Mouse (Mus musculus) liver, postnatal 0 days (tissue): ENCODE measurements around the gene Lin37. TPM values are rescaled to one million over a fixed set of nuclear protein-coding genes. Genes with fewer than 3 reads are reported as not detected.

ENCODE experiments used
- ATAC-seq: fragments of 200-750 bp; cut with Nextera tagmentation; 2 replicates; pipeline ENCODE4 v1.8.0; 2017; ENCODE audit warnings: mild to moderate bottlenecking, moderate library complexity
- DNase-seq: peaks from one replicate; pipeline ENCODE4 v3.0.0-alpha.2; 2016
- H3K27ac ChIP-seq: fragments of 300-500 bp; sonication (generic); 2 replicates; pipeline ENCODE4 v1.5.1; 2014; ENCODE audit warnings: antibody characterized with exemption, moderate library complexity, mild to moderate bottlenecking, low read depth
- H3K27me3 ChIP-seq: fragments of 300-500 bp; sonication (generic); 2 replicates; pipeline ENCODE4 v1.6.1; 2014; ENCODE audit warnings: low read length, control low read depth, mixed read lengths; ENCODE audit not compliant: insufficient read depth
- H3K36me3 ChIP-seq: fragments of 300-500 bp; sonication (generic); replicated peaks from 2 replicates; pipeline ENCODE4 v1.6.1; 2014; ENCODE audit warnings: mild to moderate bottlenecking, control low read depth, low read length, moderate library complexity, mixed read lengths; ENCODE audit not compliant: insufficient read depth
- H3K4me1 ChIP-seq: fragments of 300-500 bp; sonication (generic); 2 replicates; pipeline ENCODE4 v1.6.1; 2014; ENCODE audit warnings: antibody characterized with exemption, mild to moderate bottlenecking, control low read depth; ENCODE audit not compliant: insufficient read depth
- H3K4me2 ChIP-seq: fragments of 300-500 bp; sonication (generic); 2 replicates; pipeline ENCODE4 v1.6.1; 2014; ENCODE audit warnings: low read depth, mild to moderate bottlenecking, low read length, moderate library complexity, mixed read lengths
- H3K4me3 ChIP-seq: fragments of 300-500 bp; sonication (generic); 2 replicates; pipeline ENCODE4 v1.5.1; 2014; ENCODE audit warnings: low read depth, low read length
- H3K9ac ChIP-seq: fragments of 300-500 bp; sonication (generic); replicated peaks from 2 replicates; pipeline ENCODE4 v1.6.1; 2014; ENCODE audit warnings: mild to moderate bottlenecking, moderate library complexity
- H3K9me3 ChIP-seq: fragments of 300-500 bp; sonication (generic); 2 replicates; pipeline ENCODE4 v1.6.1; 2016; ENCODE audit warnings: mild to moderate bottlenecking, control low read depth, low read length, mixed read lengths
- CTCF ChIP-seq: sonication (generic); IDR thresholded peaks from 2 replicates; pipeline ENCODE4 v1.5.1; 2016; ENCODE audit warnings: antibody characterized with exemption, low read depth
- EP300 ChIP-seq: IDR thresholded peaks from 2 replicates; pipeline ENCODE4 v1.6.1; 2016; ENCODE audit warnings: antibody characterized with exemption, low read depth, mild to moderate bottlenecking
- WGBS: fragments of 180-500 bp; shearing (Covaris S2); extraction: QIAGEN DNeasy Blood & Tissue Kit; methylation state at CpG from one replicate; pipeline ENCODE4 v1.1.7; 2014; ENCODE audit not compliant: insufficient replicate concordance; 5-methylcytosine and 5-hydroxymethylcytosine counted together
- polyA plus RNA-seq: library from polyadenylated mRNA; unstranded; fragments of >200 nt; fragmentation: Nextera tagmentation; extraction: Ambion mirVana; gene quantifications from 2 replicates; pipeline ENCODE4 v1.2.1, GENCODE M21; 2015

Lin37 gene
- polyA plus RNA-seq, 1 experiment from 2014 or later, result 16.0 TPM

- H3K4me2 ChIP-seq, result no peak overlapping the region
- WGBS, result 92% methylated on average over 18 of the region's 18 CpGs
- peaks cover 22% of the 10 kb centered on the region for H3K36me3 ChIP-seq
- no peak overlapping the region for H3K4me3 ChIP-seq
- TF ChIP-seq CTCF (peak; percentile 47), EP300 (no peak)
- no peaks in the 10 kb centered on the region for H3K27me3 ChIP-seq
- peaks cover 26% of the 10 kb centered on the region for H3K4me1 ChIP-seq
- no peak overlapping the region for H3K9ac ChIP-seq
- H3K9me3 ChIP-seq, result no peaks in the 10 kb centered on the region
- ATAC-seq (no peak), DNase-seq (no peak)
- no peak overlapping the region for H3K27ac ChIP-seq
These were observed 2.6 kb downstream of the Lin37 start for GRCm38 (mm10) chr7:30556894-30557536.

- 82% methylated on average over 22 of the region's 22 CpGs for WGBS
- peak overlapping the region; percentile 69 for H3K4me3 ChIP-seq
- peaks cover 24% of the 10 kb centered on the region for H3K4me1 ChIP-seq
- no peaks in the 10 kb centered on the region for H3K27me3 ChIP-seq
- no peak for ATAC-seq
- peak overlapping the region; percentile 90 for H3K4me2 ChIP-seq
- no peaks in the 10 kb centered on the region for H3K9me3 ChIP-seq
- no peak for DNase-seq
- peaks cover 23% of the 10 kb centered on the region for H3K36me3 ChIP-seq
- H3K27ac ChIP-seq, result no peak overlapping the region
- TF ChIP-seq EP300 (no peak), CTCF (no peak)
- peak overlapping the region; percentile 79 for H3K9ac ChIP-seq
These were observed 5.6 kb downstream of the Lin37 start for GRCm38 (mm10) chr7:30553810-30554584.

GRCm38 (mm10) chr7:30553021-30553589, 6.5 kb downstream of the Lin37 start:
- Histone ChIP-seq H3K36me3 (peaks cover 25% of the 10 kb centered on the region), H3K9me3 (no peaks in the 10 kb centered on the region), H3K4me2 (peak overlapping the region; percentile 90), H3K4me1 (peaks cover 15% of the 10 kb centered on the region), H3K27ac (peak overlapping the region; percentile 88), H3K9ac (peak overlapping the region; percentile 79), H3K4me3 (peak overlapping the region; percentile 69), H3K27me3 (no peaks in the 10 kb centered on the region)
- no peak for TF ChIP-seq CTCF
- TF ChIP-seq EP300, result no peak
- DNase-seq (peak; percentile 49), ATAC-seq (no peak)
- 6% methylated on average over 23 of the region's 23 CpGs for WGBS

- Histone ChIP-seq H3K4me2 (peak within 1 kb of the TSS; percentile 90), H3K4me1 (peaks cover 13% of the 10 kb centered on the region), H3K27me3 (no peaks in the 10 kb centered on the region), H3K36me3 (peaks cover 25% of the 10 kb centered on the region), H3K9me3 (no peaks in the 10 kb centered on the region), H3K9ac (peak within 1 kb of the TSS; percentile 79), H3K27ac (peak within 1 kb of the TSS; percentile 93), H3K4me3 (peak within 1 kb of the TSS; percentile 69)
- ATAC-seq (peak; percentile 95), DNase-seq (peak; percentile 97)
- under 1% methylated on average over 44 of the region's 44 CpGs for WGBS
- TF ChIP-seq CTCF (no peak), EP300 (peak; percentile 30; the same call in 1 of the 2 replicates)
These were observed 7.3 kb downstream of the Lin37 start, which contains the start of the genes Hspb6 and Proser3 for GRCm38 (mm10) chr7:30552102-30553020. Hspb6 (plus strand) TSS chr7:30552178. Proser3 (minus strand) TSS chr7:30552299.

- Histone ChIP-seq H3K9ac (peak overlapping the region; percentile 62), H3K4me2 (peak overlapping the region; percentile 90), H3K27me3 (no peaks in the 10 kb centered on the region), H3K9me3 (no peaks in the 10 kb centered on the region), H3K4me1 (peaks cover 13% of the 10 kb centered on the region), H3K4me3 (peak overlapping the region; percentile 69), H3K27ac (peak overlapping the region; percentile 93), H3K36me3 (peaks cover 21% of the 10 kb centered on the region)
- ATAC-seq (peak; percentile 65), DNase-seq (no peak)
- WGBS, result 1% methylated on average over 10 of the region's 10 CpGs
- TF ChIP-seq CTCF, result peak; percentile 62
- no peak for TF ChIP-seq EP300
These were observed 8.1 kb downstream of the Lin37 start for GRCm38 (mm10) chr7:30551445-30552101.
